Mouse (Mus musculus) ES-Bruce4 (cell line): ENCODE measurements at regions not wholly inside any gene's neighbourhood (a gene's known extent, or its start where the extent isn't known, plus 50 kb on each side); places are given as distances from the start of the nearest gene placed in this dataset.

Experiments used
- CTCF ChIP-seq: IDR thresholded peaks from one replicate; pipeline ENCODE4 v1.8.1; 2011; ENCODE audit warnings: low read depth, low read length
- EP300 ChIP-seq: IDR thresholded peaks from 2 replicates; pipeline ENCODE4 v1.6.1; 2011; ENCODE audit warnings: low read depth, low read length; ENCODE audit not compliant: insufficient read depth
- POLR2A ChIP-seq: IDR thresholded peaks from one replicate; pipeline ENCODE4 v1.8.1; 2011; ENCODE audit warnings: low read length; ENCODE audit not compliant: insufficient read depth

GRCm38 (mm10) chr15:72220786-72221185, 1613.6 kb upstream of the Gm6569 start:
- no peak for TF ChIP-seq EP300
- no peak for TF ChIP-seq CTCF
- no peak for TF ChIP-seq POLR2A
